Mouse (Mus musculus): ENCODE measurements at regions not wholly inside any gene's neighbourhood (a gene's known extent, or its start where the extent isn't known, plus 50 kb on each side); places are given as distances from the start of the nearest gene placed in this dataset.

GRCm38 (mm10) chr15:56837292-56837691 is 640.1 kb downstream of the Slc22a22 start:
- WGBS = 84% methylated on average over 1 of the region's 1 CpGs
- Histone ChIP-seq H3K4me1 (ENCODE audit: control insufficient read depth, insufficient read depth, low read length) (no peaks in the 10 kb centered on the region), H3K4me2 (ENCODE audit: low read depth, low read length) (no peak overlapping the region), H3K9ac (ENCODE audit: low read length) (no peak overlapping the region), H3K27me3 (ENCODE audit: control insufficient read depth, insufficient read depth, low read length) (no peaks in the 10 kb centered on the region), H3K27ac (ENCODE audit: low read length) (no peak overlapping the region), H3K9me3 (replicated peaks; ENCODE audit: control insufficient read depth, low read length) (no peaks in the 10 kb centered on the region), H3K36me3 (ENCODE audit: control insufficient read depth, insufficient read depth) (no peaks in the 10 kb centered on the region), H3K4me3 (ENCODE audit: low read length) (no peak overlapping the region)
- no peak for ATAC-seq (replicated peaks; ENCODE audit: extremely low read depth, insufficient read depth, low FRiP score)

- Histone ChIP-seq H3K4me2 (ENCODE audit: low read depth, low read length) (no peak overlapping the region), H3K9ac (ENCODE audit: low read length) (no peak overlapping the region), H3K4me1 (ENCODE audit: control insufficient read depth, insufficient read depth, low read length) (no peaks in the 10 kb centered on the region), H3K9me3 (replicated peaks; ENCODE audit: control insufficient read depth, low read length) (no peaks in the 10 kb centered on the region), H3K4me3 (ENCODE audit: low read length) (no peak overlapping the region), H3K27me3 (ENCODE audit: control insufficient read depth, insufficient read depth, low read length) (no peaks in the 10 kb centered on the region), H3K27ac (ENCODE audit: low read length) (no peak overlapping the region), H3K36me3 (ENCODE audit: control insufficient read depth, insufficient read depth) (no peaks in the 10 kb centered on the region)
- ATAC-seq (replicated peaks; ENCODE audit: extremely low read depth, insufficient read depth, low FRiP score) = no peak; the same call in 1 of the 2 replicates
- WGBS = 79% methylated on average over 2 of the region's 2 CpGs
Observed at GRCm38 (mm10) chr15:56834621-56835020, 642.8 kb downstream of the Slc22a22 start.

GRCm38 (mm10) chr15:56832666-56833065 is 644.8 kb downstream of the Slc22a22 start:
- no peaks in the 10 kb centered on the region for H3K27me3 ChIP-seq (ENCODE audit: control insufficient read depth, insufficient read depth, low read length)
- no peaks in the 10 kb centered on the region for H3K36me3 ChIP-seq (ENCODE audit: control insufficient read depth, insufficient read depth)
- no peak overlapping the region for H3K4me2 ChIP-seq (ENCODE audit: low read depth, low read length)
- no peaks in the 10 kb centered on the region for H3K9me3 ChIP-seq (replicated peaks; ENCODE audit: control insufficient read depth, low read length)
- H3K27ac ChIP-seq (ENCODE audit: low read length) = no peak overlapping the region
- no peaks in the 10 kb centered on the region for H3K4me1 ChIP-seq (ENCODE audit: control insufficient read depth, insufficient read depth, low read length)
- ATAC-seq (replicated peaks; ENCODE audit: extremely low read depth, insufficient read depth, low FRiP score) = no peak
- H3K4me3 ChIP-seq (ENCODE audit: low read length) = no peak overlapping the region
- no peak overlapping the region for H3K9ac ChIP-seq (ENCODE audit: low read length)
- 89% methylated on average over 7 of the region's 7 CpGs for WGBS

GRCm38 (mm10) chr15:56820977-56821579 is 656.3 kb downstream of the Slc22a22 start:
- WGBS = 57% methylated on average over 8 of the region's 8 CpGs
- H3K27ac ChIP-seq (ENCODE audit: low read length) = no peak overlapping the region
- H3K4me3 ChIP-seq (ENCODE audit: low read length) = no peak overlapping the region

GRCm38 (mm10) chr15:56820256-56820976 is 657.0 kb downstream of the Slc22a22 start:
- Histone ChIP-seq H3K4me2 (ENCODE audit: low read depth, low read length) (no peak overlapping the region), H3K4me1 (ENCODE audit: control insufficient read depth, insufficient read depth, low read length) (no peaks in the 10 kb centered on the region), H3K27me3 (ENCODE audit: control insufficient read depth, insufficient read depth, low read length) (no peaks in the 10 kb centered on the region), H3K27ac (ENCODE audit: low read length) (no peak overlapping the region), H3K9me3 (replicated peaks; ENCODE audit: control insufficient read depth, low read length) (no peaks in the 10 kb centered on the region), H3K9ac (ENCODE audit: low read length) (no peak overlapping the region), H3K4me3 (ENCODE audit: low read length) (no peak overlapping the region), H3K36me3 (ENCODE audit: control insufficient read depth, insufficient read depth) (no peaks in the 10 kb centered on the region)
- no peak for ATAC-seq (replicated peaks; ENCODE audit: extremely low read depth, insufficient read depth, low FRiP score)
- 65% methylated on average over 4 of the region's 4 CpGs for WGBS

More at GRCm38 (mm10) chr15:56820977-56821579, 656.3 kb downstream of the Slc22a22 start:
- ATAC-seq (replicated peaks; ENCODE audit: extremely low read depth, insufficient read depth, low FRiP score) = no peak
- Histone ChIP-seq H3K4me1 (ENCODE audit: control insufficient read depth, insufficient read depth, low read length) (no peaks in the 10 kb centered on the region), H3K36me3 (ENCODE audit: control insufficient read depth, insufficient read depth) (no peaks in the 10 kb centered on the region), H3K9ac (ENCODE audit: low read length) (no peak overlapping the region), H3K27me3 (ENCODE audit: control insufficient read depth, insufficient read depth, low read length) (no peaks in the 10 kb centered on the region), H3K9me3 (replicated peaks; ENCODE audit: control insufficient read depth, low read length) (no peaks in the 10 kb centered on the region), H3K4me2 (ENCODE audit: low read depth, low read length) (no peak overlapping the region)

- Histone ChIP-seq H3K9ac (ENCODE audit: low read length) (no peak overlapping the region), H3K4me3 (ENCODE audit: low read length) (no peak overlapping the region), H3K27me3 (ENCODE audit: control insufficient read depth, insufficient read depth, low read length) (no peaks in the 10 kb centered on the region), H3K4me1 (ENCODE audit: control insufficient read depth, insufficient read depth, low read length) (no peaks in the 10 kb centered on the region), H3K27ac (ENCODE audit: low read length) (no peak overlapping the region), H3K9me3 (replicated peaks; ENCODE audit: control insufficient read depth, low read length) (no peaks in the 10 kb centered on the region), H3K36me3 (ENCODE audit: control insufficient read depth, insufficient read depth) (no peaks in the 10 kb centered on the region), H3K4me2 (ENCODE audit: low read depth, low read length) (no peak overlapping the region)
- WGBS = 45% methylated on average over 4 of the region's 4 CpGs
- ATAC-seq (replicated peaks; ENCODE audit: extremely low read depth, insufficient read depth, low FRiP score) = no peak
Observed at GRCm38 (mm10) chr15:56818158-56818690, 659.2 kb downstream of the Slc22a22 start.

GRCm38 (mm10) chr15:56817204-56818157 is 659.9 kb downstream of the Slc22a22 start:
- H3K4me1 ChIP-seq (ENCODE audit: control insufficient read depth, insufficient read depth, low read length) = no peaks in the 10 kb centered on the region
- H3K9me3 ChIP-seq (replicated peaks; ENCODE audit: control insufficient read depth, low read length) = no peaks in the 10 kb centered on the region
- H3K36me3 ChIP-seq (ENCODE audit: control insufficient read depth, insufficient read depth) = no peaks in the 10 kb centered on the region
- H3K4me3 ChIP-seq (ENCODE audit: low read length) = no peak overlapping the region
- no peak overlapping the region for H3K9ac ChIP-seq (ENCODE audit: low read length)
- ATAC-seq (replicated peaks; ENCODE audit: extremely low read depth, insufficient read depth, low FRiP score) = no peak
- H3K27ac ChIP-seq (ENCODE audit: low read length) = no peak overlapping the region
- no peaks in the 10 kb centered on the region for H3K27me3 ChIP-seq (ENCODE audit: control insufficient read depth, insufficient read depth, low read length)
- WGBS = 67% methylated on average over 5 of the region's 5 CpGs
- H3K4me2 ChIP-seq (ENCODE audit: low read depth, low read length) = no peak overlapping the region

- Histone ChIP-seq H3K9me3 (replicated peaks; ENCODE audit: control insufficient read depth, low read length) (no peaks in the 10 kb centered on the region), H3K4me3 (ENCODE audit: low read length) (no peak overlapping the region), H3K36me3 (ENCODE audit: control insufficient read depth, insufficient read depth) (no peaks in the 10 kb centered on the region), H3K9ac (ENCODE audit: low read length) (no peak overlapping the region), H3K4me2 (ENCODE audit: low read depth, low read length) (no peak overlapping the region), H3K27ac (ENCODE audit: low read length) (no peak overlapping the region), H3K4me1 (ENCODE audit: control insufficient read depth, insufficient read depth, low read length) (no peaks in the 10 kb centered on the region), H3K27me3 (ENCODE audit: control insufficient read depth, insufficient read depth, low read length) (no peaks in the 10 kb centered on the region)
- 44% methylated on average over 5 of the region's 5 CpGs for WGBS
- ATAC-seq (replicated peaks; ENCODE audit: extremely low read depth, insufficient read depth, low FRiP score) = no peak
Observed at GRCm38 (mm10) chr15:56813876-56814275, 663.5 kb downstream of the Slc22a22 start.
